Mouse (Mus musculus): ENCODE data around the gene Gm10322.

The Gm10322 gene

GRCm38 (mm10) chr10:59602043-59602442, 13.8 kb upstream of the Gm10322 start:
- DNase-seq (ENCODE audit: low spot score) = no peak

GRCm38 (mm10) chr10:59602891-59603290, 13.0 kb upstream of the Gm10322 start:
- no peak for DNase-seq (ENCODE audit: low spot score)

GRCm38 (mm10) chr10:59603843-59604242, 12.0 kb upstream of the Gm10322 start:
- DNase-seq (ENCODE audit: low spot score) = peak; percentile 23

GRCm38 (mm10) chr10:59604879-59605464, 10.9 kb upstream of the Gm10322 start:
- DNase-seq (ENCODE audit: low spot score) = no peak

GRCm38 (mm10) chr10:59613276-59613675, 2.6 kb upstream of the Gm10322 start:
- DNase-seq (ENCODE audit: low spot score) = no peak

GRCm38 (mm10) chr10:59614141-59614540, 1.7 kb upstream of the Gm10322 start:
- DNase-seq (ENCODE audit: low spot score) = no peak

GRCm38 (mm10) chr10:59615411-59615810, 452 bp upstream of the Gm10322 start:
- DNase-seq (ENCODE audit: low spot score) = no peak

- peak; percentile 96 for DNase-seq (ENCODE audit: low spot score)
Observed at GRCm38 (mm10) chr10:59616522-59616921, 659 bp downstream of the Gm10322 start, which contains the start of gene Mcu. Mcu (minus strand) TSS chr10:59616692.

GRCm38 (mm10) chr10:59617776-59618175, 1.9 kb downstream of the Gm10322 start:
- DNase-seq (ENCODE audit: low spot score) = no peak

GRCm38 (mm10) chr10:59621355-59621754, 5.5 kb downstream of the Gm10322 start:
- no peak for DNase-seq (ENCODE audit: low spot score)

- no peak for DNase-seq (ENCODE audit: low spot score)
Observed at GRCm38 (mm10) chr10:59623496-59623895, 7.6 kb downstream of the Gm10322 start.

GRCm38 (mm10) chr10:59628641-59629505, 13.0 kb downstream of the Gm10322 start:
- peak; percentile 67 for DNase-seq (ENCODE audit: low spot score)

- no peak for DNase-seq (ENCODE audit: low spot score)
Observed at GRCm38 (mm10) chr10:59629506-59629782, 13.6 kb downstream of the Gm10322 start.

GRCm38 (mm10) chr10:59636048-59636447, 20.2 kb downstream of the Gm10322 start:
- no peak for DNase-seq (ENCODE audit: low spot score)

- no peak for DNase-seq (ENCODE audit: low spot score)
Observed at GRCm38 (mm10) chr10:59636751-59637533, 21.1 kb downstream of the Gm10322 start.

- DNase-seq (ENCODE audit: low spot score) = no peak
Observed at GRCm38 (mm10) chr10:59637596-59638124, 21.8 kb downstream of the Gm10322 start.

GRCm38 (mm10) chr10:59638576-59638975, 22.7 kb downstream of the Gm10322 start:
- DNase-seq (ENCODE audit: low spot score) = no peak

- no peak for DNase-seq (ENCODE audit: low spot score)
Observed at GRCm38 (mm10) chr10:59642659-59643377, 27.0 kb downstream of the Gm10322 start.

- no peak for DNase-seq (ENCODE audit: low spot score)
Observed at GRCm38 (mm10) chr10:59643645-59644044, 27.8 kb downstream of the Gm10322 start.

GRCm38 (mm10) chr10:59644710-59645109, 28.8 kb downstream of the Gm10322 start:
- DNase-seq (ENCODE audit: low spot score) = no peak

GRCm38 (mm10) chr10:59645153-59645552, 29.3 kb downstream of the Gm10322 start:
- DNase-seq (ENCODE audit: low spot score) = no peak

GRCm38 (mm10) chr10:59646821-59647378, 31.0 kb downstream of the Gm10322 start:
- no peak for DNase-seq (ENCODE audit: low spot score)

All from yolk sac, embryonic 10.5 days (tissue).